Mouse (Mus musculus) B cell, adult 62 days (primary cell): ENCODE data around the gene Il12a. TPM values are rescaled to one million over a fixed set of nuclear protein-coding genes. Genes with fewer than 3 reads are reported as not detected.

ENCODE experiments used
- total RNA-seq: library from RNA; stranded (reverse); gene quantifications from 4 replicates; pipeline ENCODE4 v1.2.4, GENCODE M21; 2023

Il12a gene
- total RNA-seq = 37.9 to 52.0 TPM (median 41.6 TPM) in 4 replicates

DNA sequence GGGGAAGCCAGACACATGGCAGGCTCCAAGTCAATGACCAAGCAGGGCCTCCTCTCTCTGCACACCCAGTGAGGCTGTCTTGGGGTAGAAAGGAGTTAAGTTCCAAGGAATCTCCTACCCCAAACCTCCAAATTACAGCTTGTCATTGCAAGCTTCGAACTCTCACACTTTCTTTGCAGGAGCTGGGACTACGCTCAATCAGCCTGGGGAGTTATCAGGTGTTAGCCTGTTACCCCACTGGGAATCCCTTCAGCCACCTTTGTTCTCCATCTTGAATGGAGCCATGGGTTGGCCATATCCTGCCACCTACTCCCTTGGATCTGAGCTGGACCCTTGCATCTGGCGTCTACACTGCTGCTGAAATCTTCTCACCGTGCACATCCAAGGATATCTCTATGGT, at the start of gene Il12a:
Il12a (plus strand) TSS at position 301 of the 400 bp plus-strand sequence.

Other genes with a start within 250 kb of the Il12a start
- not detected in 4 replicates for gene 1110032F04Rik, start 178.9 kb downstream of the Il12a start, total RNA-seq